Mouse (Mus musculus) C2C12 (cell line): ENCODE results near the gene Hlcs. TPM values are rescaled to one million over a fixed set of nuclear protein-coding genes. Genes with fewer than 3 reads are reported as not detected.

ENCODE experiments used
- H3K27me3 ChIP-seq: one replicate; pipeline ENCODE4 v1.6.1; 2011; ENCODE audit not compliant: control insufficient read depth, insufficient read depth, insufficient read length
- H3K36me3 ChIP-seq: one replicate; pipeline ENCODE4 v1.6.1; 2011; ENCODE audit not compliant: control insufficient read depth, insufficient read depth
- H3K4me3 ChIP-seq: one replicate; pipeline ENCODE4 v1.5.1; 2011; ENCODE audit warnings: mild to moderate bottlenecking, control low read depth; ENCODE audit not compliant: poor library complexity, insufficient read depth, severe bottlenecking
- H3K79me2 ChIP-seq: one replicate; pipeline ENCODE4 v1.6.1; 2011; ENCODE audit not compliant: control insufficient read depth, insufficient read depth
- H3K79me3 ChIP-seq: one replicate; pipeline ENCODE4 v1.6.1; 2011; ENCODE audit warnings: low read depth, control low read depth
- H3ac ChIP-seq: one replicate; pipeline ENCODE3; 2011; ENCODE audit warnings: low read depth; ENCODE audit not compliant: control insufficient read depth, insufficient read length
- CEBPB ChIP-seq: IDR thresholded peaks from one replicate; pipeline ENCODE4 v1.6.1; 2011; ENCODE audit warnings: low read depth, mild to moderate bottlenecking, control low read depth, moderate library complexity
- CTCF ChIP-seq: IDR thresholded peaks from one replicate; pipeline ENCODE4 v1.5.1; 2011; ENCODE audit not compliant: control insufficient read depth, insufficient read depth, insufficient read length
- FOSL1 ChIP-seq: IDR thresholded peaks from one replicate; pipeline ENCODE4 v1.8.0; 2011; ENCODE audit warnings: mild to moderate bottlenecking, low read length; ENCODE audit not compliant: poor library complexity, insufficient read depth, severe bottlenecking
- MAX ChIP-seq: IDR thresholded peaks from one replicate; pipeline ENCODE4 v1.6.1; 2011; ENCODE audit warnings: mild to moderate bottlenecking, control low read depth
- MYOD1 ChIP-seq: IDR thresholded peaks from one replicate; pipeline ENCODE4 v1.6.1; 2011; ENCODE audit warnings: low read depth; ENCODE audit not compliant: control insufficient read depth, insufficient read length
- MYOG ChIP-seq: IDR thresholded peaks from one replicate; pipeline ENCODE4 v1.6.1; 2011; ENCODE audit not compliant: control insufficient read depth, insufficient read length; ENCODE audit errors: extremely low read depth
- USF1 ChIP-seq: IDR thresholded peaks from one replicate; pipeline ENCODE4 v1.6.1; 2011; ENCODE audit warnings: low read depth, mild to moderate bottlenecking, control low read depth, moderate library complexity
- polyA plus RNA-seq: library from polyadenylated mRNA; unstranded; fragments of >200 nt; fragmentation: generic; extraction: Trizol; gene quantifications from one replicate; pipeline ENCODE4 v1.2.1, GENCODE M21; 2012; ENCODE audit warnings: missing spikeins

Gene Hlcs
- polyA plus RNA-seq, 1 experiment = 1.7 TPM

GRCm38 (mm10) chr16:94092511-94093150, 220.7 kb downstream of the Hlcs start:
- Histone ChIP-seq H3K79me3 (peaks cover 1% of the 10 kb centered on the region), H3K79me2 (no peaks in the 10 kb centered on the region), H3K36me3 (no peaks in the 10 kb centered on the region), H3K27me3 (no peaks in the 10 kb centered on the region), H3ac (no peak overlapping the region), H3K4me3 (no peak overlapping the region)
- TF ChIP-seq USF1 (no peak), MYOD1 (no peak), MYOG (no peak), FOSL1 (no peak), CTCF (no peak), MAX (no peak), CEBPB (no peak)

GRCm38 (mm10) chr16:94088819-94089692, 224.3 kb downstream of the Hlcs start:
- Histone ChIP-seq H3K36me3 (no peaks in the 10 kb centered on the region), H3K4me3 (no peak overlapping the region), H3K27me3 (no peaks in the 10 kb centered on the region), H3K79me2 (no peaks in the 10 kb centered on the region), H3ac (no peak overlapping the region), H3K79me3 (peaks cover 5% of the 10 kb centered on the region)
- TF ChIP-seq USF1 = no peak
- TF ChIP-seq MYOD1 = no peak
- no peak for TF ChIP-seq MYOG
- TF ChIP-seq FOSL1 = no peak
- no peak for TF ChIP-seq MAX
- no peak for TF ChIP-seq CEBPB
- TF ChIP-seq CTCF = no peak

- H3K79me2 ChIP-seq = no peaks in the 10 kb centered on the region
- no peaks in the 10 kb centered on the region for H3K36me3 ChIP-seq
- H3K27me3 ChIP-seq = no peaks in the 10 kb centered on the region
- peaks cover 5% of the 10 kb centered on the region for H3K79me3 ChIP-seq
- TF ChIP-seq CTCF (no peak), MAX (no peak), MYOG (no peak), CEBPB (no peak), MYOD1 (no peak), FOSL1 (no peak), USF1 (no peak)
- H3K4me3 ChIP-seq = no peak overlapping the region
- no peak overlapping the region for H3ac ChIP-seq
These were observed 225.1 kb downstream of the Hlcs start for GRCm38 (mm10) chr16:94088226-94088748.

GRCm38 (mm10) chr16:94087570-94088225, 225.7 kb downstream of the Hlcs start:
- Histone ChIP-seq H3K36me3 (no peaks in the 10 kb centered on the region), H3K79me2 (no peaks in the 10 kb centered on the region), H3K79me3 (peaks cover 5% of the 10 kb centered on the region), H3K4me3 (peak overlapping the region; percentile 49), H3ac (peak overlapping the region; percentile 71), H3K27me3 (no peaks in the 10 kb centered on the region)
- TF ChIP-seq MYOG (no peak), USF1 (no peak), MAX (no peak), CTCF (no peak), CEBPB (no peak)

- H3K27me3 ChIP-seq = no peaks in the 10 kb centered on the region
- peak overlapping the region; percentile 49 for H3K4me3 ChIP-seq
- peak overlapping the region; percentile 71 for H3ac ChIP-seq
- H3K79me3 ChIP-seq = peaks cover 5% of the 10 kb centered on the region
- H3K36me3 ChIP-seq = no peaks in the 10 kb centered on the region
- TF ChIP-seq MYOG (no peak), MAX (no peak)
- H3K79me2 ChIP-seq = no peaks in the 10 kb centered on the region
These were observed 226.4 kb downstream of the Hlcs start for GRCm38 (mm10) chr16:94086701-94087569.
